Mouse (Mus musculus): ENCODE data around the gene Ceacam16. TPM values are rescaled to one million over a fixed set of nuclear protein-coding genes. Genes with fewer than 3 reads are reported as not detected.
A peak's percentile ranks its signal among the peaks of the same experiment; 100 is the strongest.

Gene Ceacam16
- total RNA-seq, 2 experiments from 2014 or later, result not detected

DNA sequence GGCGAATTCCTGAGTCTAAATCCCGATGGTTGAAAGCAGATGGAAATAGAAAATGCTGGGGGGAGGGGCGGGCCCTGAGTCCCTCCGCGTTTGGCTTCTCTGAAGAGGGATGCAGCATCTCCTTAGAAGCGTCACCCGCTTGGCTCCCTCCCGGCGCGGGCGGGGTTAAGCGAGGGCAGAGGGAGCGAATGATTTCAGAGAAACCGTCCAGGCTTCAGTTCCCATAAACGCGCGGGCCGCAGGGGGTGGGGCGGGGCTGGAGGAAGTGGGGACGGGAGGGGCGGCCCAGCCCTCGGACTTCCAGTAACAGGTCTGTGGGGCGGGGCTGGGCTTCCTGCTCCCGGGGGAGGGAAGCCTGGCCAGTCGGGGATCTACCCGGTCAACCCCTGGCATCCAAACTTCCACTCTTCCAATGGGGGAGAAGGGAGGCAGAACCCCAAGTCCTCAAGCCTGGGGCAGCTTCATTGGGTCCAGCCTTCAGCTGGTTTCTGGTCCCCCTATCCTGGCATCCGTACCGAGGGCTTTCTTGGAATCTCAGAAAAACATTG lies 44.8 kb downstream of the Ceacam16 start:
- DNase-seq, result peak; percentile 86

DNA sequence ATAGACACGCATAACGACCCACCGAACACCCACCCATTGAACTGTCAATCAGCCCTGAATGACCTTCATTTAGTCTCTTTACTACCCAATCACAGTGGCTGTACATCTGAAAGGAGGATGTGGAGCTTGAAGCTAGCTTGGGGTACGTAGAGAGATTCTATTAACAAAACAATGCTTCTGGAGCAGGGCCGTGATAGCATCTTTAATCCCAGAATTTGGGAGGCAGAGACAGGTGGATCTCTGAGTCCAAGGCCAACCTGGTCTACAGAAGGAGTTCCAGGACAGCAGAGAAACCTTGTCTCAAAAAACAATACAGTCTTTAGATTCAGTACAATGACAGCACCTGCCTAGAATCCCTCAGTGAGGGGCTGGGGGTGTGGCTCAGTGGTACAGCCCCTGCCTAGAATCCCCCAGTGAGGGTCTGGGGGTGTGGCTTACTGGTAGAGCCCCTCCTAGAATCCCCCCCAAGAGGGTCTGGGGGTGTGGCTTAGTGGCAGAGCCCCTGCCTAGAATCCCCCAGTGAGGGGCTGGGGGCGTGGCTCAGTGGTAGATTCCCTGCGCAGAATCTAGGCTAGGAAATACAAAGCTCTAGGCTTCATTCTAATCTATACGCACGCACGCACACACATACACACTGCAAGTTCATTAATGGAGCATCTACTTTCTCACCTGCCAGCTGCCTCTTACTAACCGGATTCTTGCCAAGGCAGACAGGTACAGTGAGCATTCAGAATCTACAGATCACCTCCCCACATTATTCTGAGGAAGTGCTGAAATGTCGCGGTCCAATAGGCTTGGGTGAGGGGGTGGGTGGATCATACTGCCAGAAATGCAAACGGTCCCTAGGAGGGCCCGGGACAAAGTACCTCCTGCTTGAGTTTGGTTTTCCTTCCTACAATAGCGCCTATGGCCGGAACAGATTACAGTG lies 45.5 kb downstream of the Ceacam16 start:
- no peak for DNase-seq

DNA sequence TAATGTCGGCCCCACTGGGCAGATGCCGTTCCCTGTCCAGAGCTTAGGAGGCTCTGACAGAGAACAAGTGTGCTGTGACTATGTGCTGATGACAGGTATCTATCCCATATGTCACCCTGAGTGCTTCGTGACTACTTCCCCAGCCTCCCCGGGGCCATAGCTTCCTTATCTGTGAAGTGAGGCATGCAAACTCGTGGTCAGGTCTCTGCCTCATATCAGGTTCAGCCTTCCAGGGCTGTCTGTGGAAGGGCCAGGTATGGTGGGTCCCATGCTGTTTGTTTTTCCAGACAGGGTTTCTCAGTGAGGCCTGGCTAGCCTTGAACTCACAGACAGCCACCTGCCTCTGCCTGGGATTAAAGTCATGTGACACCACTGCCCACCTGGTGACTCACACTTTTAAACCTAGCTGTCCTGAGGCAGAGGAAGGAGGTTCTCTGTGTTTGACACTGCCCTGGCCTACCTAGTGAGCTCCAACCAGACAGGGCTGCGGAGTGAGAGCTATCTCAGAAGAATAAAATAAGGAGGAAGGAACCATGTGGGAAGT lies 47.4 kb downstream of the Ceacam16 start:
- no peak for DNase-seq

DNA sequence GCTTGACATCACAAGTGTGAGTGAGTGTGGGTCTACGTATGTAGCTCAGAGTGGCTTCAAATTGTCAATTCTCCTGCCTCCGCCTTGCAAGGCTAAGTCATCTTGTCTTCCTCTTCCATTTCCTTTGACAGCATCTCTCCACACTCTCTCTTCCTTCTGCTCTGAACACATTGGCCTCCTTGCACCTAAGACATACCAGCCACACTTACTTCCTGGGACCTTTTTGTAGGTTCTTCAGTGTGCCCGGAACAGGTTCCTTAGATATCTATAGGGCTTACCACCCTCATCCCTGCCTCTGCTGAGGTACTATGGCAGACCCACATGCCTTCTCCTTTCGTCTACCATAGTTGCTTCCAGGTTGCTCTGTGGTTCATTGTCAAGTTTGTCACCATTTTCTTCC lies 47.9 kb downstream of the Ceacam16 start:
- DNase-seq, result no peak

DNA sequence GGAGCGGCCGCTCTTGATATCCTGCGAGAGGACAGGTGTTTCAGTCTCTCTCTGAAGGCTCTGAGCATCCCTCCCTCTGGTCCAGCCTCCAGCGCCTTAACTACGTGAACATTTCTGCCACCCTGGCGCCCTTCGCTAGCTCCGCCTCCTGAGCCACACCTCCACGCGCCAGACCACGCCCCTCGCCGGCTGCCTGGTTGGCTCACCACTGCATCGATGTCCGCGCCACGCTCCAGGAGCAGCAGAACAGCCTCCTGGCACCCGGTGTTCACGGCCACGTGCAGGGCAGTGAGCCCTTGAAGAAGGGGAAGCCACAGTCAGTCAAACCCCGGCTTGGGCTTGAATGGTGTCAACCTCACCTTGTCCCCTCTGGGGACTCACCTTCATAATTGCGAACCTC lies 50.0 kb downstream of the Ceacam16 start:
- no peak for DNase-seq

DNA sequence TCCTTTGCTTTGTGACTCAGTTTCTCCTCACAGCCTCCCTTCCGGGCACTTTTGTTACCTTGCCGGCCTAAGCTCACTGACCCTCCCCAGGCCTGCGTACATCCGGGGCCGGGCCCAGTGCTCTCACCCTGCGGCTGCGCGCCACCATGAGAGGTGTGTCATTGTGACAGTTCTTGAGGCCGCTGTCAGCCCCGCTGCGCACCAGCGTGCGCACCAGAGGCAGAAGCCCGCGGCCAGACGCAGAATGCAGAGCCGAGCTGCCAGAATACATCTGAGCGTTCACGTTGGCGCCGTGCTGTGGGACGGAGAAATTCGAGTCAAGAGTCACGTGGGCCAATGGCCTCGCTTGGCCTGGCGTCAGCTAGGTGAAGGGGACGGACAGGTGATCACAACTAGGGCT lies 51.7 kb downstream of the Ceacam16 start:
- DNase-seq, result no peak

DNA sequence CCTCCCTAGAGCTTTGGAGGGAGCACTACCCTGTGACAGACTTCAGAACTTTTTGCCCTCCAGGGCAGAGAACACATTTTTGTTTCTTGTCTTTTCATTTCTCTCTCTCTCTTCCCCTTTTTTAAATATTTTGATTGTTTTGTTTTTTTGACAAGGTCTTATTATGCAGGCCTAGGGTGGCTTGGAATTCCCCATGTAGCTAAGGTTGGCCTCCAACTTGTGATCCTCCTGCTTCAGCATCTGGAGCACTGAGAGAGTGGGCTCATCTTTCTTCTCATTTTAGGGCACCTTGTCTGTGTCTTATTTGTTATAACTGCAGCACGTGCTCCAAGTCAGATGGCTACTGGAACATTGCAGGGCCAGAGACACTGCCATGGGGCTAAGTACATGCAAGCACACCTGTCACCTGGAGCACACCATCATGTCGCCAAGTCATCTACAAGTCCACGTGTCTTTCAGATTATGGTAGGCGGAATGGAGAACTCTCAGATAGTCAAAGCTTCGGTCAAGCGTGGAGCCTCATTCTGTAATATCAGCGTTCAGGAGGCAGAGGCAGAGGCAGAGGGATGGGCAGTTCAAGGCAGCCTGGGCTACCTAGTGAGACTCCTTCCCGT lies 54.6 kb downstream of the Ceacam16 start:
- DNase-seq, result no peak

DNA sequence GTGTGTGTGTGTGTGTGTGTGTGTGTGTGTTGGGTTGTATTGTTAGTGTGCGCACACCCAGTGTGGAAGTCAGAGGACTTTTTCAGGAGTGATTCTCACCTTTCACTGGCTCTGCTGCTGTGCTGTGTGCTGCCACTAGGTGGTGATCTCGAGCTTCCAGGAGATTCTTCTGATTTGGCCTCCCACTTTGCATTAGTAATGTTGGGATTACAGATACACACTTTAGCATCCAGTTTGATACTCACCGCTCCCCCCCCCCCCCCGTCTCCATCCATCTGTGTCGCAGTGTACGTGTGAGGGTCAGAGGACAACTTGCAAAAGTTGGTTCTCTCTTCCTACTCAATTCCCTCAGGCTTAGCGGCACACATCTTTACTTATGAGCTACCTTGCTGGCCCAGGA lies 58.1 kb downstream of the Ceacam16 start:
- DNase-seq, result no peak

Other genes with a start within 250 kb of the Ceacam16 start
- gene Relb, start 231.9 kb downstream of the Ceacam16 start, total RNA-seq (2021), result 1 to 10 TPM; 4.4 to 5.8 TPM
- 10 to 100 TPM; 36.3 to 47.0 TPM for gene Clptm1, start 196.3 kb downstream of the Ceacam16 start, total RNA-seq (2021)
- not detected for gene Apoc2, start 183.4 kb downstream of the Ceacam16 start, total RNA-seq (2021)
- gene Gm44805, start 179.9 kb downstream of the Ceacam16 start, total RNA-seq (2021), result not detected
- gene Apoc4, start 179.8 kb downstream of the Ceacam16 start, total RNA-seq (2021), result not detected
- gene Apoc1, start 168.6 kb downstream of the Ceacam16 start, total RNA-seq (2021), result 1 to 10 TPM in 1 of 2 experiments, not detected in 1; 3.7 TPM
- 100 to 1,000 TPM in 1 of 2 experiments, 10 to 100 TPM in 1; 53.5 to 108 TPM for gene Apoe, start 162.1 kb downstream of the Ceacam16 start, total RNA-seq (2021)
- 10 to 100 TPM; 45.1 to 45.4 TPM for gene Tomm40, start 145.9 kb downstream of the Ceacam16 start, total RNA-seq (2021)
- gene Nectin2, start 110.8 kb downstream of the Ceacam16 start, total RNA-seq (2021), result 1 to 10 TPM; 2.1 to 3.9 TPM
- gene Bcam, start 90.3 kb downstream of the Ceacam16 start, total RNA-seq (2021), result 10 to 100 TPM; 25.3 to 33.9 TPM
- not detected for gene Cblc, start 64.5 kb downstream of the Ceacam16 start, total RNA-seq (2021)
- 1 to 10 TPM; 1.2 TPM for gene Bcl3, start 38.5 kb downstream of the Ceacam16 start, total RNA-seq (2021)
- not detected for gene Gm19345, start 9.3 kb downstream of the Ceacam16 start, total RNA-seq (2021)
- gene Ceacam19, start 26.7 kb upstream of the Ceacam16 start, total RNA-seq (2021), result not detected
- 1 to 10 TPM; 5.6 to 6.1 TPM for gene Pvr, start 59.9 kb upstream of the Ceacam16 start, total RNA-seq (2021)
- not detected for gene Igsf23, start 89.5 kb upstream of the Ceacam16 start, total RNA-seq (2021)
- not detected for gene Ceacam20, start 104.1 kb upstream of the Ceacam16 start, total RNA-seq (2021)
- not detected for gene Nlrp9b, start 130.2 kb upstream of the Ceacam16 start, total RNA-seq (2021)
- not detected for gene Vmn1r91, start 238.4 kb upstream of the Ceacam16 start, total RNA-seq (2021)

Measured in gastrocnemius, postnatal 25 days (tissue).